Mouse (Mus musculus): ENCODE measurements around the gene Rhpn2. TPM values are rescaled to one million over a fixed set of nuclear protein-coding genes. Genes with fewer than 3 reads are reported as not detected.
A peak's percentile ranks its signal among the peaks of the same experiment; 100 is the strongest.
"Not testable (repeated sequence)": the region's sequence is repeated elsewhere in the genome, so short reads cannot be mapped to it uniquely, and the experiment has no call there.

Gene Rhpn2
- 3.8 and 4.0 TPM in 2 replicates for polyA plus RNA-seq (2016; fragmentation: Nextera tagmentation; extraction: Ambion mirVana)

DNA sequence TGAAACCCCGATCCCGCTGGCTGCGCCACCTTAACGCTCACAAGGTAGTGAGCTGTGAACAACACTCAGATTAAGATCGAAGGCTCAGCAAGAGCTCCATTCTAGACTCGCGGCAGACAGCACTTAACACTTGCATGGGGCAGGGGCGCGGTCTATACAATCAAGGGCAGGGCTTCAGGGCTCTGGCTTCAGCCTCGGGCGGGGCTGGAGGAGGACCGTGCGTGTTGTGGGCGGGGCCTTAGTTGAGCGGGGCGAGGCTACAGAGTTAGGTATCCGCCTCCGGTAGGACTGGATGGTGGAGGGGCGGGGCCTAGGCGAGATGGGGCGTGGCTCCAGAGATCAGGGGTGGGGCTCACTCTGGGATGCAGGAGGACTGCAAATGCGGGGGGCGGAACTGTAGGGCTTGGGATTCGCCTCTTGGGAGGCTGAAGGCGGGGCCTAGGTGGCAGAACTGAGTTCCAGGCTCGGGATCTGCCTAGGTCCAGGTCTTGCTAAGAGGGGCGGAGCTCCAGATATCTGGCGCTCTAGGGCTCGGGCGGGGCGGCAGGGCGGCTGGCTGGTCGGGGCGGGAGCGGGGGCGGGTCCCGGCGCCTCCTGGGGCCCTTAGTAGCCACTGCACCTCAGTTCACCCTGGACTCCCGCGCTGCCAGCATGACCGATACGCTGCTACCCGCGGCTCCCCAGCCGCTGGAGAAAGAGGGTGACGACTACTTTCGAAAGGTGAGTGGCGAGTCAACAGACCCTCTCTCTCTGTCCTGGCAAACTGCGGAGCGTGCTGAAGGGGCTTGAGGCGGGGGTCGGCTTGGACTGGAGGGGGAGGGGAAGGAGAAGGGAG, at the start of gene Rhpn2:
Gene Rhpn2, plus strand, starts transcription at position 479 of the 835 bp plus-strand sequence.
- Histone ChIP-seq H3K27ac (no peak within 1 kb of the TSS), H3K4me1 (peaks cover 14% of the 10 kb centered on the region), H3K9ac (peak within 1 kb of the TSS; percentile 62), H3K4me3 (peak within 1 kb of the TSS; percentile 59), H3K9me3 (replicated peaks) (no peaks in the 10 kb centered on the region), H3K4me2 (replicated peaks) (peak within 1 kb of the TSS; percentile 98), H3K27me3 (peaks cover 42% of the 10 kb centered on the region), H3K36me3 (no peaks in the 10 kb centered on the region)
- peak; percentile 98 for ATAC-seq (ENCODE audit: low FRiP score)
- under 1% methylated on average over 51 of the region's 52 CpGs for WGBS

DNA sequence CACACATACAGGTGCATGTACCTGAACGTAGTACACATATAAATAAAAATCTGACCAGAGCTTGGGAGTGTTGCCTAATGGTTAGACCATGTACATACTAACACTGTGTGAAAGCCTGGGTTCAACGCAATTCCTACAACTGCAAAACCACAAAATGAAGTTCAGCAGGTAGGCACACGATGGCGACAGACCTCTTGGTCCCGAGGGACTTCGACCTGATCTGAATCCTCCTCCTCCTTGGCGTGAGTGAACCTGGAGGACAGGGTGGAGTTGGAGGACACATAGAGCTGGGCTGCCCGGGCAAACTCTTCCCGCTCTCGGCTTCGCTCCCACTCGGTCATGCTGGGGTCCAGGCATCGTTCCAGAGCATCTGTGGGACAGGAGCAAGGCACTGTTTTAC, 40.5 kb upstream of the Rhpn2 start:
- H3K4me2 ChIP-seq (replicated peaks) = no peak overlapping the region
- no peaks in the 10 kb centered on the region for H3K9me3 ChIP-seq (replicated peaks)
- WGBS = 89% methylated on average over 13 of the region's 13 CpGs
- H3K4me3 ChIP-seq = no peak overlapping the region
- no peak for ATAC-seq (ENCODE audit: low FRiP score)
- no peak overlapping the region for H3K9ac ChIP-seq
- H3K36me3 ChIP-seq = peaks cover 86% of the 10 kb centered on the region
- no peak overlapping the region for H3K27ac ChIP-seq
- no peaks in the 10 kb centered on the region for H3K4me1 ChIP-seq
- no peaks in the 10 kb centered on the region for H3K27me3 ChIP-seq

DNA sequence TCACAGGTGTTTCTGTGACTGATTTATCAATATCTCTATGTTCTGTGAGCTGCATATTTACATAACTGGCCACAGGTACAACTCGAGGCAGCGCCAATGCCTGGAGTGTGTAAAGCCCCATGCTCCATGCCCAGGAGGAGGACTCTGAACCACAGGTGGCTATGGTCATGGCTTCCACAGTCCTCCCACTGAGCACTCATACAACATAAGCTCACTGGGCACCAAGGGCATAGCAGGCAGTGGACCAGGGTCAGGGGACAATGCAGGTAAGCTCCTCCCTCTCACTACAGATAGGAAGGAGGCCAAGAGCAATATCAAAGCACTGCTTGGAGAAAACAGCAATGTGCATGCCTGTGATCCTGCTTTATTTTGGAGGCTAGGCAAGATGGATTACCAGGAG, 38.3 kb upstream of the Rhpn2 start:
- H3K4me2 ChIP-seq (replicated peaks) = no peak overlapping the region
- H3K4me1 ChIP-seq = no peaks in the 10 kb centered on the region
- H3K9ac ChIP-seq = no peak overlapping the region
- H3K4me3 ChIP-seq = no peak overlapping the region
- H3K27ac ChIP-seq = no peak overlapping the region
- 94% methylated on average over 2 of the region's 2 CpGs for WGBS
- peaks cover 80% of the 10 kb centered on the region for H3K36me3 ChIP-seq
- H3K27me3 ChIP-seq = no peaks in the 10 kb centered on the region
- no peaks in the 10 kb centered on the region for H3K9me3 ChIP-seq (replicated peaks)
- ATAC-seq (ENCODE audit: low FRiP score) = no peak

DNA sequence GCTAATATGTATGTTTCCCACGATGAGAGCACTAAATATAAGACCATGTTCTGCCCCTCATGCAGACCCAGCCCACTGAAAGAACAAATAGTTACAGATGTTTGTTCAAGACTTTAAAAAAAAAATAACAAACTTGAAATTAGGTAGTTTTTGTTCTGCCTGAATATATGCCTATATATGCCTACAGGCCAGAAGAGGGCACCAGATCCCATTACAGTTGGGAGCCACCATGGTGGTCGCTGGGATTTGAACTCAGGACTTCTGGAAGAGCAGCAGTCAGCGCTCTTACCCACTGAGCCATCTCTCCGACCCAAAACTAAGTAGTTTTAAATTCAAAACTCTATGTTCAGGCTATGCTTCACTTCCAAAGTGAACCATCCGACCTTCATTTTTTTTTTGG, 36.1 kb upstream of the Rhpn2 start:
- no peak overlapping the region for H3K4me2 ChIP-seq (replicated peaks)
- peaks cover 80% of the 10 kb centered on the region for H3K36me3 ChIP-seq
- H3K9me3 ChIP-seq (replicated peaks) = no peaks in the 10 kb centered on the region
- no peak overlapping the region for H3K4me3 ChIP-seq
- H3K27ac ChIP-seq = no peak overlapping the region
- no peaks in the 10 kb centered on the region for H3K4me1 ChIP-seq
- H3K9ac ChIP-seq = no peak overlapping the region
- H3K27me3 ChIP-seq = no peaks in the 10 kb centered on the region
- no peak for ATAC-seq (ENCODE audit: low FRiP score)
- 95% methylated on average over 5 of the region's 5 CpGs for WGBS

GRCm38 (mm10) chr7:35299656-35300055, 34.3 kb upstream of the Rhpn2 start:
- Histone ChIP-seq H3K9ac (no peak overlapping the region), H3K4me3 (no peak overlapping the region), H3K4me1 (no peaks in the 10 kb centered on the region), H3K27me3 (no peaks in the 10 kb centered on the region), H3K9me3 (replicated peaks) (no peaks in the 10 kb centered on the region), H3K4me2 (replicated peaks) (no peak overlapping the region), H3K27ac (no peak overlapping the region), H3K36me3 (peaks cover 77% of the 10 kb centered on the region)
- 68% methylated on average over 8 of the region's 8 CpGs for WGBS
- no peak for ATAC-seq (ENCODE audit: low FRiP score)

- ATAC-seq (ENCODE audit: low FRiP score) = no peak
- no peaks in the 10 kb centered on the region for H3K27me3 ChIP-seq
- no peak overlapping the region for H3K27ac ChIP-seq
- no peak overlapping the region for H3K4me3 ChIP-seq
- H3K36me3 ChIP-seq = peaks cover 77% of the 10 kb centered on the region
- no peak overlapping the region for H3K4me2 ChIP-seq (replicated peaks)
- H3K9ac ChIP-seq = no peak overlapping the region
- no peaks in the 10 kb centered on the region for H3K4me1 ChIP-seq
- H3K9me3 ChIP-seq (replicated peaks) = no peaks in the 10 kb centered on the region
These were observed 33.2 kb upstream of the Rhpn2 start for GRCm38 (mm10) chr7:35300792-35301191.

DNA sequence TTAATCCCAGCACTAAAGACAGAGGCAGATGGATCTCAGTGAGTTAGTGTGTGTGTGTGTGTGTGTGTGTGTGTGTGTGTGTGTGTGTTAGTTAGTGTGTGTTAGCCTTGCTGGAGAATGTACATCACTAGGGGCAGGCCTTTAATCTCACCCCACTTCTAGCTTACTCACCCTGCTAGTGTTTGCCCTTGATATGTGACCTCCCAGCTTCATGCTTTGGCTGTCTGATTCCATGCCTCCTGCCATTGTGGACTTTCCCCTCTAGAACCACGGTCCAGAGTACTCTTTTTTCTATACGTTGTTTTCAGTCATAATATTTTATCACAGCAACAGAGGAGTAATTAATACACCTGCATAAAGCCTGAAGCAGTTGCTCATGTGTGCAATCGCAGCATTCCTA, 22.8 kb upstream of the Rhpn2 start:
- Histone ChIP-seq H3K27ac (no peak overlapping the region), H3K9ac (no peak overlapping the region), H3K4me2 (replicated peaks) (no peak overlapping the region), H3K4me1 (no peaks in the 10 kb centered on the region), H3K27me3 (no peaks in the 10 kb centered on the region), H3K9me3 (replicated peaks) (no peaks in the 10 kb centered on the region), H3K36me3 (peaks cover 38% of the 10 kb centered on the region), H3K4me3 (no peak overlapping the region)
- ATAC-seq (ENCODE audit: low FRiP score) = no peak
- WGBS = 85% methylated on average over 3 of the region's 3 CpGs

GRCm38 (mm10) chr7:35314156-35314555, 19.8 kb upstream of the Rhpn2 start:
- Histone ChIP-seq H3K4me3 (no peak overlapping the region), H3K9me3 (replicated peaks) (no peaks in the 10 kb centered on the region), H3K4me1 (peaks cover 9% of the 10 kb centered on the region), H3K4me2 (replicated peaks) (no peak overlapping the region), H3K36me3 (peaks cover 10% of the 10 kb centered on the region), H3K27me3 (no peaks in the 10 kb centered on the region), H3K27ac (no peak overlapping the region), H3K9ac (no peak overlapping the region)
- ATAC-seq (ENCODE audit: low FRiP score) = no peak

- Histone ChIP-seq H3K4me2 (replicated peaks) (peak within 1 kb of the TSS; percentile 77), H3K4me1 (peaks cover 11% of the 10 kb centered on the region), H3K9me3 (replicated peaks) (no peaks in the 10 kb centered on the region), H3K27me3 (no peaks in the 10 kb centered on the region), H3K9ac (peak within 1 kb of the TSS; percentile 88), H3K4me3 (peak within 1 kb of the TSS; percentile 90), H3K36me3 (no peaks in the 10 kb centered on the region), H3K27ac (peak within 1 kb of the TSS; percentile 77)
- peak; percentile 91 for ATAC-seq (ENCODE audit: low FRiP score)
- 2% methylated on average over 39 of the region's 39 CpGs for WGBS
These were observed 16.0 kb upstream of the Rhpn2 start, which contains the start of gene Gpatch1 for GRCm38 (mm10) chr7:35317729-35318609. Gene Gpatch1, minus strand, starts transcription at chr7:35318440.

- H3K9ac ChIP-seq; H3K36me3 ChIP-seq; H3K27me3 ChIP-seq; H3K4me3 ChIP-seq; ATAC-seq (ENCODE audit: low FRiP score); H3K27ac ChIP-seq; H3K4me2 ChIP-seq (replicated peaks); H3K9me3 ChIP-seq (replicated peaks): not testable (repeated sequence)
- WGBS = 73% methylated on average over 3 of the region's 3 CpGs
- peaks cover 14% of the 10 kb centered on the region for H3K4me1 ChIP-seq
These were observed 14.7 kb upstream of the Rhpn2 start for GRCm38 (mm10) chr7:35319221-35319620.

DNA sequence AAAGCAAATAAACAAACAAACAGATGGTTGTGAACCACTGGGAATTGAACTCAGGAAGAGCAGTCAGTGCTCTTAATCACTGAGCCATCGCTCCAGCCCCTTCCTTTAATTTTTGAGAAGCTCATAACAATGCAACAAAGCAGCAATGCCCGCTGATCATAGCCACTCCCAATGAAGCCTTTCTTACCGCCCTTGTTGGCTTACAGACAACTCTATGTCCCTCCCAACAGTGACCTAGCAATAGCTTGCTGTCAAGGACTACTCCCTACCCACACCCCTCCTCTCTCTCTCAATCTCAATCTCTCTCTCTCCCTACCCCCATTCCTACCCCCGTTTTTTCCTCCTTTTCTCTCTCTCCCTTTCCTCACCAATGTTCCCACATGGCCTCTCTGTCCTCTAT, 14.2 kb upstream of the Rhpn2 start:
- no peaks in the 10 kb centered on the region for H3K27me3 ChIP-seq
- 82% methylated on average over 4 of the region's 4 CpGs for WGBS
- peaks cover 14% of the 10 kb centered on the region for H3K4me1 ChIP-seq

GRCm38 (mm10) chr7:35322161-35322560, 11.8 kb upstream of the Rhpn2 start:
- WGBS = 41% methylated on average over 3 of the region's 3 CpGs
- Histone ChIP-seq H3K9me3 (replicated peaks) (no peaks in the 10 kb centered on the region), H3K36me3 (no peaks in the 10 kb centered on the region), H3K4me3 (no peak overlapping the region), H3K4me2 (replicated peaks) (no peak overlapping the region), H3K27ac (no peak overlapping the region), H3K4me1 (peaks cover 11% of the 10 kb centered on the region), H3K27me3 (no peaks in the 10 kb centered on the region), H3K9ac (no peak overlapping the region)
- ATAC-seq (ENCODE audit: low FRiP score) = no peak

More for the DNA sequence above, 14.2 kb upstream of the Rhpn2 start:
- ATAC-seq (ENCODE audit: low FRiP score) = no peak
- Histone ChIP-seq H3K9ac (no peak overlapping the region), H3K4me3 (no peak overlapping the region), H3K4me2 (replicated peaks) (no peak overlapping the region), H3K9me3 (replicated peaks) (no peaks in the 10 kb centered on the region), H3K36me3 (no peaks in the 10 kb centered on the region), H3K27ac (no peak overlapping the region)

Data from hindbrain, embryonic 12.5 days (tissue).